Mouse (Mus musculus) C2C12 (cell line): Measurements from ENCODE around the gene Scn10a. TPM values are rescaled to one million over a fixed set of nuclear protein-coding genes. Genes with fewer than 3 reads are reported as not detected.

Source experiments
- H3K27me3 ChIP-seq: one replicate; pipeline ENCODE4 v1.6.1; 2011; ENCODE audit not compliant: control insufficient read depth, insufficient read depth, insufficient read length
- H3K36me3 ChIP-seq: one replicate; pipeline ENCODE4 v1.6.1; 2011; ENCODE audit not compliant: control insufficient read depth, insufficient read depth
- H3K4me3 ChIP-seq: one replicate; pipeline ENCODE4 v1.5.1; 2011; ENCODE audit warnings: mild to moderate bottlenecking, control low read depth; ENCODE audit not compliant: poor library complexity, insufficient read depth, severe bottlenecking
- H3K79me2 ChIP-seq: one replicate; pipeline ENCODE4 v1.6.1; 2011; ENCODE audit not compliant: control insufficient read depth, insufficient read depth
- H3K79me3 ChIP-seq: one replicate; pipeline ENCODE4 v1.6.1; 2011; ENCODE audit warnings: low read depth, control low read depth
- H3ac ChIP-seq: one replicate; pipeline ENCODE3; 2011; ENCODE audit warnings: low read depth; ENCODE audit not compliant: control insufficient read depth, insufficient read length
- CEBPB ChIP-seq: IDR thresholded peaks from one replicate; pipeline ENCODE4 v1.6.1; 2011; ENCODE audit warnings: low read depth, mild to moderate bottlenecking, control low read depth, moderate library complexity
- CTCF ChIP-seq: IDR thresholded peaks from one replicate; pipeline ENCODE4 v1.5.1; 2011; ENCODE audit not compliant: control insufficient read depth, insufficient read depth, insufficient read length
- FOSL1 ChIP-seq: IDR thresholded peaks from one replicate; pipeline ENCODE4 v1.8.0; 2011; ENCODE audit warnings: mild to moderate bottlenecking, low read length; ENCODE audit not compliant: poor library complexity, insufficient read depth, severe bottlenecking
- MAX ChIP-seq: IDR thresholded peaks from one replicate; pipeline ENCODE4 v1.6.1; 2011; ENCODE audit warnings: mild to moderate bottlenecking, control low read depth
- MYOD1 ChIP-seq: IDR thresholded peaks from one replicate; pipeline ENCODE4 v1.6.1; 2011; ENCODE audit warnings: low read depth; ENCODE audit not compliant: control insufficient read depth, insufficient read length
- MYOG ChIP-seq: IDR thresholded peaks from one replicate; pipeline ENCODE4 v1.6.1; 2011; ENCODE audit not compliant: control insufficient read depth, insufficient read length; ENCODE audit errors: extremely low read depth
- USF1 ChIP-seq: IDR thresholded peaks from one replicate; pipeline ENCODE4 v1.6.1; 2011; ENCODE audit warnings: low read depth, mild to moderate bottlenecking, control low read depth, moderate library complexity
- polyA plus RNA-seq: library from polyadenylated mRNA; unstranded; fragments of >200 nt; fragmentation: generic; extraction: Trizol; gene quantifications from one replicate; pipeline ENCODE4 v1.2.1, GENCODE M21; 2012; ENCODE audit warnings: missing spikeins

Gene Scn10a
- polyA plus RNA-seq, 1 experiment, result 0.09 TPM

- no peak overlapping the region for H3K4me3 ChIP-seq
- no peaks in the 10 kb centered on the region for H3K27me3 ChIP-seq
- no peak overlapping the region for H3ac ChIP-seq
- no peaks in the 10 kb centered on the region for H3K79me3 ChIP-seq
- no peak for TF ChIP-seq MAX
- no peak for TF ChIP-seq USF1
- TF ChIP-seq CEBPB, result no peak
- no peak for TF ChIP-seq MYOG
- no peak for TF ChIP-seq MYOD1
- TF ChIP-seq FOSL1, result no peak
- H3K79me2 ChIP-seq, result no peaks in the 10 kb centered on the region
- no peaks in the 10 kb centered on the region for H3K36me3 ChIP-seq
Observed at GRCm38 (mm10) chr9:119570652-119571051, 148.5 kb downstream of the Scn10a start.

DNA sequence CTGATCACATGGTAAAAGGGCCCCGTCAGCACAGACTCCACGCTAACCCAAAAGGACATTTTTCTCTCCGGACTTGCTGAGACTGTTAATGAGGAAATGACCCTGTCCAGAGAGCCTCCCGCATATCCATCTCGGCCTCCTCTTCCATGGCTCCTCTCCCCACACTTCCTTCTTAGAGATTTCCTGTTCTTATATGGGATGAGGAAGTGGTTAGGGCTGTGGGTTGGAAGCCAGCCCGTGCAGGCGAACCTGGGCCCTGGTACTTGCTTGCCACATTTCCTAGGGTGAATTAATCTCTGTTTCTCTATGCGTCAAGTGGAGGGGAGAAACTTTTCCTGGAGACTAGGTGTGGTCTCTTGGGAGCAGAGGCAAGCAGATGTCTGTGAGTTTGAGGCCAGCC is 150.4 kb downstream of the Scn10a start:
- H3ac ChIP-seq, result no peak overlapping the region
- H3K27me3 ChIP-seq, result no peaks in the 10 kb centered on the region
- H3K36me3 ChIP-seq, result no peaks in the 10 kb centered on the region
- TF ChIP-seq MAX, result no peak
- no peak for TF ChIP-seq MYOD1
- TF ChIP-seq FOSL1, result no peak
- TF ChIP-seq USF1, result no peak
- TF ChIP-seq MYOG, result no peak
- TF ChIP-seq CEBPB, result no peak
- TF ChIP-seq CTCF, result no peak
- H3K79me2 ChIP-seq, result no peaks in the 10 kb centered on the region
- no peak overlapping the region for H3K4me3 ChIP-seq
- H3K79me3 ChIP-seq, result no peaks in the 10 kb centered on the region

DNA sequence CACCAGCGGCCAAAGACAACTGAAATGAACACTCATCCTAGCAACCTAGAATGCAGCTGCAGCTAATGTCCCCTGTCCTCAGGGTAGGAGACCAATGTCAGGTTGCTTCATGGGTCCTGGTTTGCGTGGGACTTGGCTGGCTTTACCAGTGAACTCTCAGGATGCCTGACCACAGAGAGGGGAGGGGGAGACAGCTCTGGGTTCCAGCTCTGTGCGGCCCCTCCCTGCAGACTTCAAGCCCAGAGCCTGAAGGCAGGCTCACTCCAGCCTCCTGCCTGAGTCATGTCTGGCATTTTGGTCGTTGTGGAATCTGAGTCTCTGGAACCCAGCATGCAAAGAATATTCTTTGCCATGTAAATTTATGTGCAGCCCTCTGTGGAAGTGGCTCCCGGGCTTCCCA is 151.3 kb downstream of the Scn10a start:
- H3K27me3 ChIP-seq, result no peaks in the 10 kb centered on the region
- no peaks in the 10 kb centered on the region for H3K79me2 ChIP-seq
- no peak overlapping the region for H3ac ChIP-seq
- TF ChIP-seq MYOD1, result no peak
- TF ChIP-seq USF1, result no peak
- TF ChIP-seq FOSL1, result no peak
- TF ChIP-seq CTCF, result no peak
- no peak for TF ChIP-seq CEBPB
- TF ChIP-seq MYOG, result no peak
- TF ChIP-seq MAX, result no peak
- no peak overlapping the region for H3K4me3 ChIP-seq
- no peaks in the 10 kb centered on the region for H3K79me3 ChIP-seq
- H3K36me3 ChIP-seq, result no peaks in the 10 kb centered on the region

DNA sequence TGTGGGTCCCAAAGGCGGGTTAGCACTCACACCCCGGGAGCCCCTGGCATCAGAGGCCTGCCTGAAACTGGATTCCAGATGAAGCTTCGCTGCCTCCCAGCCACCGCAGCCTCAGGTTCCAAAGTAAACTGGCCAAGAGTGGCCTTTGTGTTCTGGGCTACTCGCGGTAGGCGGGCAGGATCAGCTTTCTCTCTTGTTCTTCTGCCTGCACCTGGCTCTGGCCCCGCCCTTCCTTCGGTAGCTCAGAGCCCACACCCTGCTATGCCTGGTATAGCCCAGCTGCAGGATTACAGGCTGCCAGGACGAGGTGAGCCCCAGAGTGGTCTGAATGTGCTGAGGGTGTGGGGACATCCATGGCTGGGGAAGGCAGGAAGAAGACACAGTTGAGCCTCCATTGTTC is 152.9 kb downstream of the Scn10a start:
- Histone ChIP-seq H3K79me3 (no peaks in the 10 kb centered on the region), H3K36me3 (no peaks in the 10 kb centered on the region), H3K79me2 (no peaks in the 10 kb centered on the region), H3K27me3 (no peaks in the 10 kb centered on the region), H3ac (no peak overlapping the region), H3K4me3 (no peak overlapping the region)
- TF ChIP-seq MYOD1, result no peak
- TF ChIP-seq MAX, result no peak
- TF ChIP-seq FOSL1, result no peak
- no peak for TF ChIP-seq MYOG
- no peak for TF ChIP-seq CTCF
- no peak for TF ChIP-seq CEBPB
- no peak for TF ChIP-seq USF1

DNA sequence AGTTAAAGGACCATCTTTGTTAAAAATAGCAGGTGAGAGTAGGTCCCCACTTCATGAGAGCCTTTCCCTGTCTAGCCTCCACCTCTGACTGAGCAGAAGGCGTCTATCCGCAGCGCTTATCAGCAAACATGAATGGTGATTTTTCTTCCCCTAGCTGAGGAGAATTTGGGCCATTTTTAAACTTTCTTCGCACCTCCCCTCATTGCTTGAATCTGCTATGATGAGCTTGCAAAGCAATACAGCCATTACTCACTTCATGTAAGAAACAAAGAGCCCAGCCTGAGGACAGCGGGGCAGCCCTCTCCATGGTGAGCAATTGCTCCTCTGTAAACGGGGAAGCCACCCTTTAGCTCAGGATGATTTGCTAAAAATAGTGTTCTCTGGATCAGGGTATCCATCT is 154.3 kb downstream of the Scn10a start:
- TF ChIP-seq FOSL1, result no peak
- TF ChIP-seq CTCF, result no peak
- no peak for TF ChIP-seq CEBPB
- TF ChIP-seq MYOG, result no peak
- TF ChIP-seq MYOD1, result no peak
- no peak for TF ChIP-seq USF1
- no peak for TF ChIP-seq MAX
- Histone ChIP-seq H3K36me3 (no peaks in the 10 kb centered on the region), H3K27me3 (no peaks in the 10 kb centered on the region), H3K4me3 (no peak overlapping the region), H3K79me2 (no peaks in the 10 kb centered on the region), H3K79me3 (no peaks in the 10 kb centered on the region), H3ac (no peak overlapping the region)

- Histone ChIP-seq H3K4me3 (no peak overlapping the region), H3K79me3 (no peaks in the 10 kb centered on the region), H3K27me3 (no peaks in the 10 kb centered on the region), H3K79me2 (no peaks in the 10 kb centered on the region), H3ac (no peak overlapping the region), H3K36me3 (no peaks in the 10 kb centered on the region)
- TF ChIP-seq FOSL1 (peak; percentile 5), CTCF (no peak), MYOD1 (peak; percentile 90), CEBPB (peak; percentile 29), USF1 (no peak)
Observed at GRCm38 (mm10) chr9:119563617-119564016, 155.5 kb downstream of the Scn10a start.
